Mouse (Mus musculus) brain, embryonic 14.5 days (tissue): ENCODE measurements at regions not wholly inside any gene's neighbourhood (a gene's known extent, or its start where the extent isn't known, plus 50 kb on each side); places are given as distances from the start of the nearest gene placed in this dataset.

ENCODE experiments used
- CTCF ChIP-seq: fragments of 200-500 bp; IDR thresholded peaks from 2 replicates; pipeline ENCODE4 v1.5.1; 2012; ENCODE audit warnings: inconsistent platforms, mild to moderate bottlenecking, moderate library complexity, borderline replicate concordance; ENCODE audit not compliant: insufficient read depth, insufficient read length; ENCODE audit errors: extremely low read depth
- POLR2A ChIP-seq: fragments of 200-500 bp; IDR thresholded peaks from 2 replicates; pipeline ENCODE4 v1.6.1; 2012; ENCODE audit warnings: mild to moderate bottlenecking, inconsistent platforms, borderline replicate concordance; ENCODE audit not compliant: poor library complexity, insufficient read depth, insufficient read length, severe bottlenecking; ENCODE audit errors: extremely low read depth

GRCm38 (mm10) chr1:28328539-28328938, 451.5 kb downstream of the Gm597 start:
- TF ChIP-seq CTCF (no peak), POLR2A (no peak)
